Mouse (Mus musculus) limb, embryonic 14.5 days (tissue): ENCODE data around the gene Gpr158. TPM values are rescaled to one million over a fixed set of nuclear protein-coding genes. Genes with fewer than 3 reads are reported as not detected.
"Not testable (repeated sequence)": the region's sequence is repeated elsewhere in the genome, so short reads cannot be mapped to it uniquely, and the experiment has no call there.

Source experiments
- ATAC-seq: fragments of 200-750 bp; cut with Nextera tagmentation; 2 replicates; pipeline ENCODE4 v1.8.0; 2017; ENCODE audit warnings: low read depth, moderate number of reproducible peaks, moderate TSS enrichment; ENCODE audit not compliant: low FRiP score
- DNase-seq: peaks from one replicate; pipeline ENCODE4 v3.0.0-alpha.2; 2015; ENCODE audit warnings: low spot score
- H3K27ac ChIP-seq: fragments of 300-500 bp; sonication (generic); replicated peaks from 2 replicates; pipeline ENCODE4 v1.5.1; 2014; ENCODE audit warnings: low read depth, mild to moderate bottlenecking, low read length, moderate library complexity, mixed read lengths
- H3K27me3 ChIP-seq: fragments of 300-500 bp; sonication (generic); 2 replicates; pipeline ENCODE4 v1.6.1; 2014; ENCODE audit warnings: low read length, mixed read lengths; ENCODE audit not compliant: control insufficient read depth, insufficient read depth
- H3K36me3 ChIP-seq: fragments of 300-500 bp; sonication (generic); 2 replicates; pipeline ENCODE4 v1.6.1; 2014; ENCODE audit warnings: mild to moderate bottlenecking, low read length, moderate library complexity, mixed read lengths; ENCODE audit not compliant: control insufficient read depth, insufficient read depth
- H3K4me1 ChIP-seq: fragments of 300-500 bp; sonication (generic); 2 replicates; pipeline ENCODE4 v1.6.1; 2014; ENCODE audit warnings: antibody characterized with exemption, low read length, mixed read lengths; ENCODE audit not compliant: control insufficient read depth, insufficient read depth
- H3K4me2 ChIP-seq: fragments of 300-500 bp; sonication (generic); replicated peaks from 2 replicates; pipeline ENCODE4 v1.6.1; 2014; ENCODE audit warnings: low read depth, mild to moderate bottlenecking, low read length, moderate library complexity; ENCODE audit not compliant: severe bottlenecking
- H3K4me3 ChIP-seq: fragments of 300-500 bp; sonication (generic); replicated peaks from 2 replicates; pipeline ENCODE4 v1.5.1; 2014; ENCODE audit warnings: low read length
- H3K9ac ChIP-seq: fragments of 300-500 bp; sonication (generic); 2 replicates; pipeline ENCODE4 v1.6.1; 2014; ENCODE audit warnings: mild to moderate bottlenecking, low read depth, low read length, moderate library complexity; ENCODE audit not compliant: severe bottlenecking
- H3K9me3 ChIP-seq: fragments of 300-500 bp; sonication (generic); 2 replicates; pipeline ENCODE4 v1.6.1; 2016; ENCODE audit warnings: low read length; ENCODE audit not compliant: control insufficient read depth
- POLR2A ChIP-seq: fragments of 200-500 bp; IDR thresholded peaks from 2 replicates; pipeline ENCODE4 v1.8.0; 2012; ENCODE audit warnings: inconsistent platforms, mild to moderate bottlenecking, moderate library complexity, borderline replicate concordance; ENCODE audit not compliant: insufficient read depth, insufficient read length; ENCODE audit errors: extremely low read depth
- WGBS: fragments of 180-500 bp; shearing (Covaris S2); extraction: QIAGEN DNeasy Blood & Tissue Kit; methylation state at CpG from one replicate; pipeline ENCODE4 v1.1.7; 2014; 5-methylcytosine and 5-hydroxymethylcytosine counted together
- polyA plus RNA-seq, 2 experiments: library from polyadenylated mRNA; depleted of rRNA in 1 of 2; stranded (reverse) in 1 of 2; unstranded in 1 of 2; fragments of >200 nt; fragmentation: Nextera tagmentation in 1 of 2; extraction: Ambion mirVana in 1 of 2; gene quantifications; 2 replicates each; pipeline versions ENCODE4 v1.2.1 to v1.2.3; 2012 to 2014

Gpr158 gene
- polyA plus RNA-seq, 2 experiments, result 0.01 TPM; not detected in 1

DNA sequence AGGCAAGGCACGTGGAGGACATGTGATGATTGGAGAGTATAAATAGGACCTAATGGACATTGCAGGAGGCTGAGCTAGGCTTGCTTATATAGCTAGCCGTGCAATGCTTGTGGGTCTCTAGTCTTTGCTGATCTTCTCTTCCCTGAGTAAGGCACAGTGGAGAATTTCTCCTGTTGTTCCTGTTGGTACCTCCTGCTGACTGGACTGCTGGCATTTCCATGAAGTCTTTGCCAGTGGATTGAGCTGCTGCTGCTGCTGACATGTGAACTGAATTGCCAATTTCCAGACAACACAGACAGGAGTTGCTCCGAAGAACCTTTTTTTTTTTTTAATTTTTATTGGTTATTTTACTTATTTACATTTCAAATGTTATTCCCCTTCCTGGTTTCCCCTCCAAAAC, 41.5 kb downstream of the Gpr158 start:
- H3K9me3 ChIP-seq, result no peaks in the 10 kb centered on the region
- H3K4me1 ChIP-seq, result no peaks in the 10 kb centered on the region
- WGBS, result 77% methylated on average over 3 of the region's 3 CpGs
- DNase-seq (no peak), ATAC-seq (no peak)
- no peaks in the 10 kb centered on the region for H3K36me3 ChIP-seq
- H3K27me3 ChIP-seq, result no peaks in the 10 kb centered on the region
- H3K9ac ChIP-seq, result no peak overlapping the region
- no peak for TF ChIP-seq POLR2A
- H3K4me2 ChIP-seq, result no peak overlapping the region
- H3K27ac ChIP-seq, result no peak overlapping the region
- H3K4me3 ChIP-seq, result no peak overlapping the region

DNA sequence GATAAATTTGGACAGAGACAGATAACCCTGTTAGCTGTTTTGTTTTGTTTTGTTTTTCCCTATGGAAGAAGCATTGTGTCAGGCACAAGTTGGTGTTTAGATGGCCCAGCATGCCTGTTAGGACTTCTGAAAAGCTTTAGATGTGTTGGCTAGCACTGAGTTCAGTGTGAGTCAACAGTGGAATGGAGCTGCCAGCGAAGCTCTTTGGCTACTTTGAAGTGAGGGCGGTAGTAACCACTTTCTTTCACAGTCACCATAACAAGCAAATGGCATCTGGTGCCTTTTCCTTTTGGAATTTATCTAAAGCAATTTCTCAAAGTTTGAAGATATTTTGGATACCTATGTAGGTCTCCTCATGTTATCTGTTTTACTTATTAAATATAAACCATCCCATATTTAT, 62.9 kb downstream of the Gpr158 start:
- H3K27ac ChIP-seq, result no peak overlapping the region
- H3K4me1 ChIP-seq, result no peaks in the 10 kb centered on the region
- H3K9ac ChIP-seq, result no peak overlapping the region
- 85% methylated on average over 2 of the region's 2 CpGs for WGBS
- DNase-seq (no peak), ATAC-seq (no peak)
- H3K9me3 ChIP-seq, result no peaks in the 10 kb centered on the region
- no peak overlapping the region for H3K4me2 ChIP-seq
- H3K36me3 ChIP-seq, result no peaks in the 10 kb centered on the region
- H3K27me3 ChIP-seq, result no peaks in the 10 kb centered on the region
- no peak overlapping the region for H3K4me3 ChIP-seq
- TF ChIP-seq POLR2A, result no peak

DNA sequence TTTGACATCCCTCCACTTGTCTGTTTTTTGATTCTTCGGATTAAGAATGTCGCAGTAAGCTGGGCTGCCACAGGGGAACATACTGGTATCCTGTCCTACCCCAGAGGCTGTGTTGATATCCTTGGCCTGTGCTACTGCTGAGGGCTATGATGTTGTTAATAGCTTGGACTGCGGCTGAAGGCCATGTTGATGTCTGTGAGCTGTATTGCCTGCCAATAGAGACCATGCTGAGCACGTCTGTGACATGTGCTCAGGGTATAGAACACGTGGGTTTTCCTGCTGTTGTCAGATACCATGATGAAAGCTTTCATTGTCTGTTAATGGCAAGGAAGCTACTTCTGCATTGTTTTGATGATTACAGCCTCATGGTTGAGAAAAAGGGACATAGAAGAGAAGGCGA, 63.8 kb downstream of the Gpr158 start:
- no peak overlapping the region for H3K27ac ChIP-seq
- no peak for TF ChIP-seq POLR2A
- H3K4me2 ChIP-seq, result no peak overlapping the region
- DNase-seq (no peak), ATAC-seq (no peak)
- no peaks in the 10 kb centered on the region for H3K9me3 ChIP-seq
- H3K36me3 ChIP-seq, result no peaks in the 10 kb centered on the region
- 77% methylated on average over 6 of the region's 6 CpGs for WGBS
- no peaks in the 10 kb centered on the region for H3K27me3 ChIP-seq
- no peaks in the 10 kb centered on the region for H3K4me1 ChIP-seq
- no peak overlapping the region for H3K9ac ChIP-seq
- no peak overlapping the region for H3K4me3 ChIP-seq

DNA sequence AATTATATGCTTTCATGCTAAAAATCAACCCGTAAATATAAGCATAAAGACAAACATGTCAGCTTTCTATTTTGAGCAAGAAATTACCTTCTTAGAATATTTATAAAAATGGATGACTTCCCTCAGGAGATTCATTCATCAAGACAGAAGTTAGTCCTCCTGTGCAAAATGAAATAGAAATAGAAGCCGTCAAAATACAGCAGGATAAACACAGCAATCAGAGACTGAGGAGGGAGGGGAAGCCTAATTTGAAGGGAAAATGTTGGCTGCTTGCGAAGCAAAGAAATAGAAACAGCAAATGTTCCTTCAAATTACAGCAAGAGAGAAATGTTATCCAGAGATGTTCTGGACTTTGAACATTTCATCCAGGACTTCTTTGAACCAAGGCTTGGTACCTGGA, 72.3 kb downstream of the Gpr158 start:
- H3K27me3 ChIP-seq, result no peaks in the 10 kb centered on the region
- H3K9me3 ChIP-seq, result no peaks in the 10 kb centered on the region
- ATAC-seq (no peak), DNase-seq (no peak)
- TF ChIP-seq POLR2A, result no peak
- WGBS, result 82% methylated on average over 3 of the region's 3 CpGs
- H3K4me2 ChIP-seq, result no peak overlapping the region
- H3K4me1 ChIP-seq, result no peaks in the 10 kb centered on the region
- H3K27ac ChIP-seq, result no peak overlapping the region
- no peak overlapping the region for H3K9ac ChIP-seq
- H3K36me3 ChIP-seq, result no peaks in the 10 kb centered on the region
- H3K4me3 ChIP-seq, result no peak overlapping the region

DNA sequence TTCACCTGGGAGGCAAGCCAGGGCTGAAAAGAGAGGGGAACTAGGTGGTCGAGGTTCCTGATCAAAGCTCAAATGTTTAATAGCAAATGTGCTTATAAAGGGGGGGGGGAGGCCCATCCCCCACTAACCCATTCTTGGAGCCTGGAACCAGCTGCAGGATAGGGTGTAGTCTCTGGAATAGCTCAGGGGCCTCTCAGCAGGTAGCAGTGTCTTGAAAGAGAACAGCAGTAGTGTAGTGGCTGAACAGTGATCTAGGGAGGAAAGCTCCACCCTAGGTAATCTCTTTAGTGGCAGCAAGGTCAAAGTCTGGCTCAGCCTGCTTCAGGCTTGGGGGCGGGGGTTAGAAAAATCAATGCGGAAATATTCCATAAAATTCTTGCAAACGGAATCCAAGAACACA, 93.3 kb downstream of the Gpr158 start:
- not testable (repeated sequence) for ATAC-seq, H3K4me1 ChIP-seq
- WGBS, result 82% methylated on average over 4 of the region's 4 CpGs

DNA sequence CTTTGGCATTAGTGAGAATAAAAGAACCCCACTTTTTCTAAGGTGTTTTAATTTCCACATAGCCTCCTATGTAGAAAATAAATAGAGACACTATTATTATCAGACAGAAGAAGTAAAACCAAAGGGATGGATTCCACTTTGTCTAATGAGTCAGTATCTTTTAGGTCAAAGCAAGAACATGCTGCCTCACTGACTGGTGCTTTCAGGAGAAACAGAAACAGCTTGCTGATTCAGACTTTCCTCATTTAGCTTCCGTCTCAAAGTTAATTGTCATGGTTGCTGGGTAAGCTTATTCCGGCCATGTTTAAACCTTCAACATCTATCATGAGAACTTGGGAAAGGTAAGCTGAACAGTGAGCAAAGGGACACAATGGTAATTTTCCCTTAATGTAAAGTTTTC, 107.6 kb downstream of the Gpr158 start:
- Histone ChIP-seq H3K4me2 (no peak overlapping the region), H3K9me3 (no peaks in the 10 kb centered on the region), H3K27ac (no peak overlapping the region), H3K4me3 (no peak overlapping the region), H3K4me1 (no peaks in the 10 kb centered on the region), H3K9ac (no peak overlapping the region), H3K27me3 (no peaks in the 10 kb centered on the region), H3K36me3 (no peaks in the 10 kb centered on the region)
- no peak for TF ChIP-seq POLR2A
- ATAC-seq, result no peak
- WGBS, result 92% methylated on average over 2 of the region's 2 CpGs
- no peak for DNase-seq

More for the DNA sequence above, 93.3 kb downstream of the Gpr158 start:
- not testable (repeated sequence) for H3K4me2 ChIP-seq, H3K27ac ChIP-seq, H3K27me3 ChIP-seq, DNase-seq, H3K9me3 ChIP-seq, H3K36me3 ChIP-seq, H3K9ac ChIP-seq, H3K4me3 ChIP-seq
